Mouse (Mus musculus) thymus, adult 18-20 months (tissue): Measurements from ENCODE around the gene Gm3373.
"Not testable (repeated sequence)": the region's sequence is repeated elsewhere in the genome, so short reads cannot be mapped to it uniquely, and the experiment has no call there.

Experiments used
- DNase-seq, 2 experiments: peaks; one replicate each; pipeline ENCODE4 v3.0.0; 2022; ENCODE audit warnings: mixed read lengths in 2 of 2

Gm3373 gene

DNA sequence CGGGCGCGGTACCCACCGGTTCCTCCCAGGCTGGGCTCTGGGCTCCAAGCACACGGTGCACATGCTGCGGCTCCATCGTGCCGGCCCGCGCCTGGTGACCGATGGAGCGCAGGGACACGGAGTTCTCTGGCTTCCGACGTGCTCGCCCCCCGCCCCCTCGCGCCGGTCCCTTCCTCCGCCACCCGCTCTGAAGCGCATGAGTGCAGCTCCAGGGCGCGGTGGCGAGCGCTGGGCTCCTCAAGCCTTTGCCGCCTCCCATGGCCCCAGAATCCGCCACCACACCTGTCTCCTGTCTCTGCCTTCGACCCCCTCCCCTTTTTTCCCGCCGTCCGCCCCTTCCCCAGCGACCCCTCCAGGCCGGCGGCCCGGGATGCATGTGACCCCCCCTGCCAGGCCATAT is at the start of gene Gm3373:
Gene Gm3373, minus strand, starts transcription at position 101 of the 400 bp plus-strand sequence.
- not testable (repeated sequence) for DNase-seq

GRCm38 (mm10) chr14:5687357-5687756 is 54.0 kb downstream of the Gm3373 start, which contains the start of gene Gm9603:
Gene Gm9603, minus strand, starts transcription at chr14:5687457.
- not testable (repeated sequence) for DNase-seq
